Comparison of ENCODE assay signal across 25 mouse cellular contexts in genomic region chr2:25533707-25534106, GRCm38 (mm10). TPM values are rescaled to one million over a fixed set of nuclear protein-coding genes. Genes with fewer than 3 reads are reported as not detected.
DNase-seq lines count a peak whose midpoint lies in the region; ATAC-seq and TF ChIP-seq lines count a peak whose summit lies in the region.
"Had no signal": no experiment of that assay in that cellular context is flagged by ENCODE, and none has a peak within 500 bp of the region (broad histone marks: within the 10 kb centered on the region; RNA-seq: fewer than 3 reads in every experiment).

No protein-coding gene starts in this region.

- no peak overlapping the region for H3K9ac ChIP-seq in heart, embryonic 15.5 days
- H3K9ac ChIP-seq in forebrain, postnatal 0 days: no peak overlapping the region
- H3K9ac ChIP-seq: forebrain, embryonic 12.5 days; hindbrain, embryonic 14.5 days; intestine, embryonic 15.5 days had no signal

- intact Hi-C loops in heart, postnatal 36 days (cut with DNase I): no loop called here

- H3K27ac ChIP-seq in heart, embryonic 15.5 days: peak overlapping the region; percentile 43
- H3K27ac ChIP-seq in thymus, adult 2 months (ENCODE audit: control insufficient read depth, insufficient read depth, low read length): peak overlapping the region; percentile 64
- H3K27ac ChIP-seq in small intestine, adult 2 months (ENCODE audit: insufficient read depth, low read depth, low read length): peak overlapping the region; percentile 79
- H3K27ac ChIP-seq in forebrain, postnatal 0 days (ENCODE audit: low read depth, low read length): no peak overlapping the region
- H3K27ac ChIP-seq: forebrain, embryonic 12.5 days; hindbrain, embryonic 14.5 days; intestine, embryonic 15.5 days; stomach, postnatal 0 days had no signal

- H3K4me2 ChIP-seq in heart, embryonic 15.5 days: no peak overlapping the region
- no peak overlapping the region for H3K4me2 ChIP-seq in forebrain, postnatal 0 days (ENCODE audit: low read depth)
- H3K4me2 ChIP-seq: forebrain, embryonic 12.5 days; hindbrain, embryonic 14.5 days; intestine, embryonic 15.5 days had no signal

- DNase-seq in heart, postnatal 36 days: no peak
- no peak for DNase-seq in thymus, adult 2 months
- DNase-seq in thymus, postnatal 4 days: no peak
- DNase-seq in adipocyte (ENCODE audit: low spot score): peak; percentile 39
- no peak for DNase-seq in forebrain, postnatal 0 days
- DNase-seq in adrenal gland, adult 2 months: no peak
- DNase-seq: midbrain, embryonic 14.5 days had no signal

- TF ChIP-seq POLR2A in thymus, adult 2 months (IDR thresholded peaks at IDR 0.05; ENCODE audit: control insufficient read depth, extremely low read depth, insufficient read depth, low read length, poor library complexity): no peak
- no peak for TF ChIP-seq POLR2A in small intestine, adult 2 months (IDR thresholded peaks at IDR 0.05; ENCODE audit: low read depth, low read length)

- WGBS in heart, embryonic 15.5 days: 96% methylated on average over 2 of the region's 2 CpGs
- WGBS in thymus, adult 2 months: 90% methylated on average over 2 of the region's 2 CpGs
- 67% methylated on average over 2 of the region's 2 CpGs for WGBS in small intestine, adult 2 months
- WGBS in forebrain, postnatal 0 days: 97% methylated on average over 2 of the region's 2 CpGs

- TF ChIP-seq CTCF in thymus, adult 2 months (IDR thresholded peaks at IDR 0.05; ENCODE audit: borderline replicate concordance, control insufficient read depth, extremely low read depth, insufficient read depth, low read length, poor library complexity): no peak
- TF ChIP-seq CTCF in small intestine, adult 2 months (IDR thresholded peaks at IDR 0.05; ENCODE audit: extremely low read depth, insufficient read length, insufficient replicate concordance, low read depth, low read length): no peak
- no peak for TF ChIP-seq CTCF in forebrain, postnatal 0 days (IDR thresholded peaks at IDR 0.05; ENCODE audit: low read depth)

- no peaks in the 10 kb centered on the region for H3K9me3 ChIP-seq in heart, embryonic 15.5 days (replicated peaks)
- no peaks in the 10 kb centered on the region for H3K9me3 ChIP-seq in forebrain, postnatal 0 days (ENCODE audit: low read length)
- H3K9me3 ChIP-seq: forebrain, embryonic 12.5 days; intestine, embryonic 15.5 days had no signal

- peaks cover 9% of the 10 kb centered on the region; the same call in 1 of the 2 replicates for H3K4me1 ChIP-seq in heart, embryonic 15.5 days (replicated peaks)
- H3K4me1 ChIP-seq in thymus, adult 2 months (replicated peaks; ENCODE audit: control insufficient read depth, insufficient read depth, low read length): peaks cover 4% of the 10 kb centered on the region
- H3K4me1 ChIP-seq in small intestine, adult 2 months (ENCODE audit: control insufficient read depth, insufficient read depth, insufficient read length, low read length): peaks cover 10% of the 10 kb centered on the region
- no peaks in the 10 kb centered on the region for H3K4me1 ChIP-seq in forebrain, postnatal 0 days (ENCODE audit: insufficient read depth)
- H3K4me1 ChIP-seq: forebrain, embryonic 12.5 days; intestine, embryonic 15.5 days had no signal

- no peak for ATAC-seq in heart, embryonic 15.5 days (replicated peaks; ENCODE audit: insufficient number of reproducible peaks, insufficient read depth, low FRiP score, low read depth)
- no peak for ATAC-seq in forebrain, postnatal 0 days
- ATAC-seq: intestine, embryonic 15.5 days had no signal

- H3K4me3 ChIP-seq in heart, embryonic 15.5 days: no peak overlapping the region
- H3K4me3 ChIP-seq in thymus, adult 2 months (ENCODE audit: control insufficient read depth, insufficient read depth, low read length): no peak overlapping the region
- H3K4me3 ChIP-seq in small intestine, adult 2 months (ENCODE audit: low read depth, low read length): no peak overlapping the region
- H3K4me3 ChIP-seq in forebrain, postnatal 0 days (ENCODE audit: low read depth, low read length): no peak overlapping the region
- H3K4me3 ChIP-seq: forebrain, embryonic 12.5 days; intestine, embryonic 15.5 days had no signal

- H3K36me3 ChIP-seq in heart, embryonic 15.5 days: peaks cover 57% of the 10 kb centered on the region
- peaks cover 76% of the 10 kb centered on the region for H3K36me3 ChIP-seq in thymus, adult 2 months (ENCODE audit: control insufficient read depth, insufficient read depth, low read length)
- H3K36me3 ChIP-seq in small intestine, adult 2 months (ENCODE audit: control insufficient read depth, insufficient read depth, low read length): peaks cover 44% of the 10 kb centered on the region
- peaks cover 22% of the 10 kb centered on the region for H3K36me3 ChIP-seq in forebrain, postnatal 0 days (ENCODE audit: insufficient read depth)

- H3K27me3 ChIP-seq in heart, embryonic 15.5 days: no peaks in the 10 kb centered on the region
- H3K27me3 ChIP-seq in thymus, adult 2 months (ENCODE audit: control insufficient read depth, insufficient read depth, low read length): no peaks in the 10 kb centered on the region
- H3K27me3 ChIP-seq in small intestine, adult 2 months (ENCODE audit: control insufficient read depth, insufficient read depth, low read length): no peaks in the 10 kb centered on the region
- H3K27me3 ChIP-seq in forebrain, postnatal 0 days (ENCODE audit: insufficient read depth, low read length): no peaks in the 10 kb centered on the region
- H3K27me3 ChIP-seq: forebrain, embryonic 12.5 days; intestine, embryonic 15.5 days had no signal

RNA-seq across cellular contexts. Expression of gene Traf2, which starts 13.0 kb away (rescaled TPM):
- 18.4 and 25.2 TPM in 2 replicates for polyA plus RNA-seq in heart, embryonic 15.5 days (2015; fragmentation: Nextera tagmentation; extraction: Ambion mirVana)
- 10 to 100 TPM; 14.3 to 14.6 TPM for total RNA-seq in heart, postnatal 36 days (2021)
- polyA plus RNA-seq in thymus, adult 2 months (2012; rRNA removed): 47.7 and 49.9 TPM in 2 replicates
- polyA plus RNA-seq in small intestine, adult 2 months (2012; rRNA removed): 8.2 and 13.7 TPM in 2 replicates
- total RNA-seq in forebrain, postnatal 0 days (2014; rRNA removed): 8.0 and 9.6 TPM in 2 replicates
- polyA plus RNA-seq in forebrain, postnatal 0 days (2015; fragmentation: Nextera tagmentation; extraction: Ambion mirVana): 7.8 and 9.2 TPM in 2 replicates
- 10 to 100 TPM; 22.3 to 29.0 TPM for total RNA-seq in adrenal gland, adult 2 months (2021)
- polyA plus RNA-seq in adrenal gland, adult 2 months (2012; rRNA removed): 11.1 and 12.7 TPM in 2 replicates

RNA-seq across cellular contexts. Expression of gene Edf1, which starts 23.9 kb away (rescaled TPM):
- polyA plus RNA-seq in heart, embryonic 15.5 days (2015; fragmentation: Nextera tagmentation; extraction: Ambion mirVana): 276 and 289 TPM in 2 replicates
- 100 to 1,000 TPM; 215 to 227 TPM for total RNA-seq in heart, postnatal 36 days (2021)
- 142 and 152 TPM in 2 replicates for polyA plus RNA-seq in thymus, adult 2 months (2012; rRNA removed)
- 209 and 413 TPM in 2 replicates for polyA plus RNA-seq in small intestine, adult 2 months (2012; rRNA removed)
- total RNA-seq in forebrain, postnatal 0 days (2014; rRNA removed): 151 and 174 TPM in 2 replicates
- 368 and 392 TPM in 2 replicates for polyA plus RNA-seq in forebrain, postnatal 0 days (2015; fragmentation: Nextera tagmentation; extraction: Ambion mirVana)
- 100 to 1,000 TPM; 307 to 329 TPM for total RNA-seq in adrenal gland, adult 2 months (2021)
- polyA plus RNA-seq in adrenal gland, adult 2 months (2012; rRNA removed): 127 and 140 TPM in 2 replicates

RNA-seq across cellular contexts. Expression of gene C8g, which starts 32.2 kb away (rescaled TPM):
- 3.5 and 5.0 TPM in 2 replicates for polyA plus RNA-seq in heart, embryonic 15.5 days (2015; fragmentation: Nextera tagmentation; extraction: Ambion mirVana)
- total RNA-seq in heart, postnatal 36 days (2021): 1 to 10 TPM; 1.5 to 1.6 TPM
- polyA plus RNA-seq in thymus, adult 2 months (2012; rRNA removed): 4.7 and 5.0 TPM in 2 replicates
- 2.1 and 2.2 TPM in 2 replicates for polyA plus RNA-seq in small intestine, adult 2 months (2012; rRNA removed)
- total RNA-seq in forebrain, postnatal 0 days (2014; rRNA removed): 0.85 and 2.4 TPM in 2 replicates
- 4.0 and 4.3 TPM in 2 replicates for polyA plus RNA-seq in forebrain, postnatal 0 days (2015; fragmentation: Nextera tagmentation; extraction: Ambion mirVana)
- 1 to 10 TPM; 1.5 to 2.0 TPM for total RNA-seq in adrenal gland, adult 2 months (2021)
- polyA plus RNA-seq in adrenal gland, adult 2 months (2012; rRNA removed): 2.7 and 3.0 TPM in 2 replicates
- total RNA-seq: neutrophil, adult 5-6 weeks had no signal

RNA-seq across cellular contexts. Expression of gene Fbxw5, which starts 33.2 kb away (rescaled TPM):
- polyA plus RNA-seq in heart, embryonic 15.5 days (2015; fragmentation: Nextera tagmentation; extraction: Ambion mirVana): 72.6 and 94.1 TPM in 2 replicates
- total RNA-seq in heart, postnatal 36 days (2021): 10 to 100 TPM; 82.7 to 92.8 TPM
- 59.2 and 77.5 TPM in 2 replicates for polyA plus RNA-seq in thymus, adult 2 months (2012; rRNA removed)
- polyA plus RNA-seq in small intestine, adult 2 months (2012; rRNA removed): 32.0 and 34.0 TPM in 2 replicates
- 120 and 140 TPM in 2 replicates for total RNA-seq in forebrain, postnatal 0 days (2014; rRNA removed)
- 93.8 and 116 TPM in 2 replicates for polyA plus RNA-seq in forebrain, postnatal 0 days (2015; fragmentation: Nextera tagmentation; extraction: Ambion mirVana)
- total RNA-seq in adrenal gland, adult 2 months (2021): 10 to 100 TPM; 83.9 to 89.5 TPM
- polyA plus RNA-seq in adrenal gland, adult 2 months (2012; rRNA removed): 34.4 and 64.3 TPM in 2 replicates

RNA-seq across cellular contexts. Expression of gene Lcn12, which starts 40.0 kb away (rescaled TPM):
- not detected in 2 replicates for polyA plus RNA-seq in heart, embryonic 15.5 days (2015; fragmentation: Nextera tagmentation; extraction: Ambion mirVana)
- total RNA-seq in heart, postnatal 36 days (2021): not detected
- polyA plus RNA-seq in thymus, adult 2 months (2012; rRNA removed): not detected in 2 replicates
- polyA plus RNA-seq in small intestine, adult 2 months (2012; rRNA removed): not detected in 2 replicates
- total RNA-seq in forebrain, postnatal 0 days (2014; rRNA removed): not detected in 2 replicates
- not detected in 2 replicates for polyA plus RNA-seq in forebrain, postnatal 0 days (2015; fragmentation: Nextera tagmentation; extraction: Ambion mirVana)
- total RNA-seq in adrenal gland, adult 2 months (2021): not detected
- not detected in 2 replicates for polyA plus RNA-seq in adrenal gland, adult 2 months (2012; rRNA removed)
- total RNA-seq: adrenal gland, adult 18-20 months; ES-E14; gastrocnemius, postnatal 25 days; heart, adult 8-10 months; heart, postnatal 10 days; layer of hippocampus, adult 18-20 months; left cerebral cortex, postnatal 25 days; neutrophil, adult 5-6 weeks had no signal
- polyA plus RNA-seq: C2C12; forebrain, embryonic 12.5 days; hindbrain, embryonic 14.5 days; intestine, embryonic 15.5 days; kidney, embryonic 16.5 days; limb, embryonic 14.5 days; liver, embryonic 16.5 days; midbrain, embryonic 14.5 days; stomach, postnatal 0 days had no signal
